Mouse (Mus musculus) lung, adult 10 weeks (tissue): ENCODE data around the gene 6030468B19Rik. TPM values are rescaled to one million over a fixed set of nuclear protein-coding genes. Genes with fewer than 3 reads are reported as not detected.

Source experiments
- polyA plus RNA-seq: library from polyadenylated mRNA; stranded (reverse); fragments of 350-450 nt; fragmentation: Illumina TruSeq; extraction: RNeasy Lipid Tissue Mini Kit (QIAGEN cat#74804); gene quantifications from one replicate; pipeline ENCODE4 v1.2.3, GENCODE M21; 2014; ENCODE audit warnings: low read depth, low replicate concordance; ENCODE audit not compliant: insufficient read depth

Gene 6030468B19Rik
- not detected for polyA plus RNA-seq

GRCm38 (mm10) chr11:117797511-117798159 is at the start of gene 6030468B19Rik:
Gene 6030468B19Rik, plus strand, starts transcription at chr11:117797660.

GRCm38 (mm10) chr11:117781993-117782704 is 15.3 kb upstream of the 6030468B19Rik start, which contains the start of the genes Tmc8 and Tmc6:
Gene Tmc8, plus strand, starts transcription at chr11:117782076.
Gene Tmc6, minus strand, starts transcription at chr11:117782198.

GRCm38 (mm10) chr11:117809407-117810311 is 12.2 kb downstream of the 6030468B19Rik start, which contains the start of the genes Gm20708 and Syngr2:
Gene Gm20708, plus strand, starts transcription at chr11:117809668.
Gene Syngr2, plus strand, starts transcription at chr11:117809668.

GRCm38 (mm10) chr11:117825333-117826101 is 28.1 kb downstream of the 6030468B19Rik start, which contains the start of the genes Afmid and Tk1:
Gene Afmid, plus strand, starts transcription at chr11:117825924.
Gene Tk1, minus strand, starts transcription at chr11:117826092.

GRCm38 (mm10) chr11:117848985-117849671 is 51.7 kb downstream of the 6030468B19Rik start, which contains the start of gene Birc5:
Gene Birc5, plus strand, starts transcription at chr11:117849251.

Other genes starting within 250 kb of the 6030468B19Rik start
- gene Tnrc6c, start 143.4 kb upstream of the 6030468B19Rik start, polyA plus RNA-seq: 4.4 TPM
- 1.9 TPM for gene Tmc8, start 15.6 kb upstream of the 6030468B19Rik start, polyA plus RNA-seq
- 23.9 TPM for gene Tmc6, start 15.5 kb upstream of the 6030468B19Rik start, polyA plus RNA-seq
- not detected for gene Gm20708, start 12.0 kb downstream of the 6030468B19Rik start, polyA plus RNA-seq
- gene Syngr2, start 12.0 kb downstream of the 6030468B19Rik start, polyA plus RNA-seq: 107 TPM
- gene Afmid, start 28.3 kb downstream of the 6030468B19Rik start, polyA plus RNA-seq: 2.4 TPM
- gene Tk1, start 28.4 kb downstream of the 6030468B19Rik start, polyA plus RNA-seq: 3.5 TPM
- gene Birc5, start 51.6 kb downstream of the 6030468B19Rik start, polyA plus RNA-seq: 2.8 TPM
- not detected for gene Tmem235, start 63.1 kb downstream of the 6030468B19Rik start, polyA plus RNA-seq
- 4.5 TPM for gene Tha1, start 75.8 kb downstream of the 6030468B19Rik start, polyA plus RNA-seq
- 16.6 TPM for gene Socs3, start 172.4 kb downstream of the 6030468B19Rik start, polyA plus RNA-seq
- 45.7 TPM for gene Pgs1, start 188.6 kb downstream of the 6030468B19Rik start, polyA plus RNA-seq